Mouse (Mus musculus): ENCODE data around the gene Dennd5a. TPM values are rescaled to one million over a fixed set of nuclear protein-coding genes. Genes with fewer than 3 reads are reported as not detected.

Gene Dennd5a
- total and polyA plus RNA-seq, 3 experiments, result 10.1 to 117 (median 70.4) TPM

GRCm38 (mm10) chr7:109859354-109859753 lies 100.9 kb downstream of the Dennd5a start:
- Histone ChIP-seq H3K27me3 (ENCODE audit: insufficient read depth, low read length) (peaks cover 8% of the 10 kb centered on the region; the same call in 1 of the 2 replicates), H3K4me1 (ENCODE audit: insufficient read depth, low read depth, low read length) (peaks cover 76% of the 10 kb centered on the region), H3K9me3 (replicated peaks) (no peaks in the 10 kb centered on the region), H3K36me3 (replicated peaks) (peaks cover 12% of the 10 kb centered on the region), H3K4me3 (ENCODE audit: low read depth, low read length) (peak overlapping the region; percentile 0; the same call in 1 of the 2 replicates)
- DNase-seq (ENCODE audit: low spot score) (no peak), ATAC-seq (ENCODE audit: extremely low read depth, insufficient number of reproducible peaks, low FRiP score, poor library complexity, severe bottlenecking) (peak; percentile 60)
- TF ChIP-seq GATA2 (IDR thresholded peaks at IDR 0.05; ENCODE audit: borderline replicate concordance, low read depth, low read length) (no peak), CTCF (IDR thresholded peaks at IDR 0.05; ENCODE audit: low read depth, low read length) (no peak), TAL1 (conservative IDR thresholded peaks at IDR 0.05; ENCODE audit: low read depth, low read length) (no peak), GATA1 (IDR thresholded peaks at IDR 0.05; ENCODE audit: borderline replicate concordance, low read length) (no peak), POLR2AphosphoS5 (IDR thresholded peaks at IDR 0.05; ENCODE audit: insufficient replicate concordance, low read depth, low read length) (no peak)

GRCm38 (mm10) chr7:109852752-109853212 lies 107.5 kb downstream of the Dennd5a start:
- no peaks in the 10 kb centered on the region for H3K27me3 ChIP-seq (ENCODE audit: insufficient read depth, low read length)
- peaks cover 88% of the 10 kb centered on the region for H3K4me1 ChIP-seq (ENCODE audit: insufficient read depth, low read depth, low read length)
- peak; percentile 93 for ATAC-seq (ENCODE audit: extremely low read depth, insufficient number of reproducible peaks, low FRiP score, poor library complexity, severe bottlenecking)

GRCm38 (mm10) chr7:109852017-109852416 lies 108.3 kb downstream of the Dennd5a start:
- TF ChIP-seq CTCF (IDR thresholded peaks at IDR 0.05; ENCODE audit: low read depth, low read length) (no peak), GATA2 (IDR thresholded peaks at IDR 0.05; ENCODE audit: borderline replicate concordance, low read depth, low read length) (no peak), POLR2AphosphoS5 (IDR thresholded peaks at IDR 0.05; ENCODE audit: insufficient replicate concordance, low read depth, low read length) (no peak), GATA1 (IDR thresholded peaks at IDR 0.05; ENCODE audit: borderline replicate concordance, low read length) (no peak), TAL1 (conservative IDR thresholded peaks at IDR 0.05; ENCODE audit: low read depth, low read length) (no peak)
- H3K4me3 ChIP-seq (ENCODE audit: low read depth, low read length), result peak overlapping the region; percentile 68
- peaks cover 20% of the 10 kb centered on the region for H3K36me3 ChIP-seq (replicated peaks)
- peaks cover 86% of the 10 kb centered on the region for H3K4me1 ChIP-seq (ENCODE audit: insufficient read depth, low read depth, low read length)
- no peak for ATAC-seq (ENCODE audit: extremely low read depth, insufficient number of reproducible peaks, low FRiP score, poor library complexity, severe bottlenecking)
- H3K9me3 ChIP-seq (replicated peaks), result no peaks in the 10 kb centered on the region
- DNase-seq (ENCODE audit: low spot score), result no peak
- H3K27me3 ChIP-seq (ENCODE audit: insufficient read depth, low read length), result no peaks in the 10 kb centered on the region

More at GRCm38 (mm10) chr7:109852752-109853212, 107.5 kb downstream of the Dennd5a start:
- peak; percentile 78 for DNase-seq (ENCODE audit: low spot score)
- no peak for TF ChIP-seq CTCF (IDR thresholded peaks at IDR 0.05; ENCODE audit: low read depth, low read length)
- peak; percentile 96 for TF ChIP-seq TAL1 (conservative IDR thresholded peaks at IDR 0.05; ENCODE audit: low read depth, low read length)
- TF ChIP-seq GATA1 (IDR thresholded peaks at IDR 0.05; ENCODE audit: borderline replicate concordance, low read length), result no peak
- peaks cover 17% of the 10 kb centered on the region for H3K36me3 ChIP-seq (replicated peaks)
- peak overlapping the region; percentile 68; the same call in 1 of the 2 replicates for H3K4me3 ChIP-seq (ENCODE audit: low read depth, low read length)
- H3K9me3 ChIP-seq (replicated peaks), result no peaks in the 10 kb centered on the region

GRCm38 (mm10) chr7:109850531-109850930 lies 109.7 kb downstream of the Dennd5a start:
- Histone ChIP-seq H3K9me3 (replicated peaks) (peaks cover 2% of the 10 kb centered on the region; the same call in 1 of the 2 replicates), H3K36me3 (replicated peaks) (peaks cover 21% of the 10 kb centered on the region), H3K4me3 (ENCODE audit: low read depth, low read length) (peak overlapping the region; percentile 64; the same call in 1 of the 2 replicates), H3K27me3 (ENCODE audit: insufficient read depth, low read length) (no peaks in the 10 kb centered on the region), H3K4me1 (ENCODE audit: insufficient read depth, low read depth, low read length) (peaks cover 80% of the 10 kb centered on the region)
- ATAC-seq (ENCODE audit: extremely low read depth, insufficient number of reproducible peaks, low FRiP score, poor library complexity, severe bottlenecking), result no peak
- TF ChIP-seq POLR2AphosphoS5 (IDR thresholded peaks at IDR 0.05; ENCODE audit: insufficient replicate concordance, low read depth, low read length), result no peak
- no peak for TF ChIP-seq CTCF (IDR thresholded peaks at IDR 0.05; ENCODE audit: low read depth, low read length)
- no peak for TF ChIP-seq TAL1 (conservative IDR thresholded peaks at IDR 0.05; ENCODE audit: low read depth, low read length)
- TF ChIP-seq GATA2 (IDR thresholded peaks at IDR 0.05; ENCODE audit: borderline replicate concordance, low read depth, low read length), result no peak
- TF ChIP-seq GATA1 (IDR thresholded peaks at IDR 0.05; ENCODE audit: borderline replicate concordance, low read length), result no peak
- DNase-seq (ENCODE audit: low spot score), result no peak

- Histone ChIP-seq H3K27me3 (ENCODE audit: insufficient read depth, low read length) (no peaks in the 10 kb centered on the region), H3K9me3 (replicated peaks) (peaks cover 2% of the 10 kb centered on the region; the same call in 1 of the 2 replicates), H3K36me3 (replicated peaks) (peaks cover 20% of the 10 kb centered on the region), H3K4me3 (ENCODE audit: low read depth, low read length) (no peak overlapping the region), H3K4me1 (ENCODE audit: insufficient read depth, low read depth, low read length) (peaks cover 78% of the 10 kb centered on the region)
- TF ChIP-seq CTCF (IDR thresholded peaks at IDR 0.05; ENCODE audit: low read depth, low read length), result no peak
- ATAC-seq (ENCODE audit: extremely low read depth, insufficient number of reproducible peaks, low FRiP score, poor library complexity, severe bottlenecking) (no peak), DNase-seq (ENCODE audit: low spot score) (no peak)
These were observed 110.4 kb downstream of the Dennd5a start for GRCm38 (mm10) chr7:109849750-109850434.

GRCm38 (mm10) chr7:109848867-109849733 lies 111.2 kb downstream of the Dennd5a start:
- H3K27me3 ChIP-seq (ENCODE audit: insufficient read depth, low read length), result no peaks in the 10 kb centered on the region
- TF ChIP-seq POLR2AphosphoS5 (IDR thresholded peaks at IDR 0.05; ENCODE audit: insufficient replicate concordance, low read depth, low read length), result no peak
- no peak for TF ChIP-seq GATA2 (IDR thresholded peaks at IDR 0.05; ENCODE audit: borderline replicate concordance, low read depth, low read length)
- no peak for TF ChIP-seq GATA1 (IDR thresholded peaks at IDR 0.05; ENCODE audit: borderline replicate concordance, low read length)
- TF ChIP-seq CTCF (IDR thresholded peaks at IDR 0.05; ENCODE audit: low read depth, low read length), result no peak
- no peak for ATAC-seq (ENCODE audit: extremely low read depth, insufficient number of reproducible peaks, low FRiP score, poor library complexity, severe bottlenecking)

More at GRCm38 (mm10) chr7:109848867-109849733, 111.2 kb downstream of the Dennd5a start:
- no peak for DNase-seq (ENCODE audit: low spot score)
- H3K9me3 ChIP-seq (replicated peaks), result peaks cover 2% of the 10 kb centered on the region; the same call in 1 of the 2 replicates
- H3K4me1 ChIP-seq (ENCODE audit: insufficient read depth, low read depth, low read length), result peaks cover 78% of the 10 kb centered on the region
- peaks cover 21% of the 10 kb centered on the region for H3K36me3 ChIP-seq (replicated peaks)
- no peak overlapping the region for H3K4me3 ChIP-seq (ENCODE audit: low read depth, low read length)
